In genomic region chr17:83156682-83157081, GRCm38 (mm10) we compare ENCODE assay signal across 16 mouse cellular contexts. TPM values are rescaled to one million over a fixed set of nuclear protein-coding genes. Genes with fewer than 3 reads are reported as not detected.
DNase-seq lines count a peak whose midpoint lies in the region; ATAC-seq and TF ChIP-seq lines count a peak whose summit lies in the region.
"Had no signal": no experiment of that assay in that cellular context is flagged by ENCODE, and none has a peak within 500 bp of the region (broad histone marks: within the 10 kb centered on the region; RNA-seq: fewer than 3 reads in every experiment).

No protein-coding gene starts in this region.

- 47% methylated on average over 8 of the region's 8 CpGs for WGBS in hindbrain, embryonic 10.5 days
- WGBS in hindbrain, embryonic 16.5 days: 48% methylated on average over 8 of the region's 8 CpGs
- WGBS in stomach, embryonic 14.5 days: 23% methylated on average over 8 of the region's 8 CpGs
- 29% methylated on average over 8 of the region's 8 CpGs for WGBS in stomach, postnatal 0 days
- WGBS in limb, embryonic 12.5 days: 18% methylated on average over 8 of the region's 8 CpGs
- WGBS in forebrain, embryonic 16.5 days: 66% methylated on average over 8 of the region's 8 CpGs

- TF ChIP-seq EP300 in stomach, postnatal 0 days (optimal IDR thresholded peaks at IDR 0.05): no peak

- H3K9me3 ChIP-seq in hindbrain, embryonic 10.5 days: no peaks in the 10 kb centered on the region
- H3K9me3 ChIP-seq in hindbrain, embryonic 16.5 days (ENCODE audit: control insufficient read depth, low read length): no peaks in the 10 kb centered on the region
- no peaks in the 10 kb centered on the region for H3K9me3 ChIP-seq in stomach, embryonic 14.5 days (ENCODE audit: control insufficient read depth, low read depth, low read length)
- H3K9me3 ChIP-seq in stomach, postnatal 0 days (ENCODE audit: control insufficient read depth, low read length): no peaks in the 10 kb centered on the region
- no peaks in the 10 kb centered on the region for H3K9me3 ChIP-seq in limb, embryonic 12.5 days
- no peaks in the 10 kb centered on the region for H3K9me3 ChIP-seq in forebrain, embryonic 16.5 days (ENCODE audit: control insufficient read depth, low read length)

- no peak overlapping the region for H3K9ac ChIP-seq in hindbrain, embryonic 16.5 days (ENCODE audit: low read depth, low read length)
- H3K9ac ChIP-seq in stomach, embryonic 14.5 days (replicated peaks; ENCODE audit: low read depth, low read length): no peak overlapping the region
- H3K9ac ChIP-seq in stomach, postnatal 0 days (ENCODE audit: low read length): no peak overlapping the region
- no peak overlapping the region for H3K9ac ChIP-seq in limb, embryonic 12.5 days (replicated peaks)
- H3K9ac ChIP-seq in forebrain, embryonic 16.5 days (replicated peaks; ENCODE audit: low read depth, low read length): no peak overlapping the region
- H3K9ac ChIP-seq: forebrain, postnatal 0 days; hindbrain, embryonic 14.5 days; liver, embryonic 14.5 days had no signal

- 0 out of 2 replicates have a peak overlapping the region, but pooled peaks have one; percentile 6 for H3K27ac ChIP-seq in hindbrain, embryonic 10.5 days
- no peak overlapping the region for H3K27ac ChIP-seq in hindbrain, embryonic 16.5 days (ENCODE audit: low read depth, low read length)
- peak overlapping the region; percentile 6; the same call in 1 of the 2 replicates for H3K27ac ChIP-seq in stomach, embryonic 14.5 days (ENCODE audit: low read length)
- H3K27ac ChIP-seq in stomach, postnatal 0 days (replicated peaks): no peak overlapping the region
- H3K27ac ChIP-seq in limb, embryonic 12.5 days: peak overlapping the region; percentile 64
- H3K27ac ChIP-seq in forebrain, embryonic 16.5 days (ENCODE audit: low read length): no peak overlapping the region
- H3K27ac ChIP-seq: hindbrain, embryonic 14.5 days; liver, embryonic 14.5 days had no signal

- 0 out of 2 replicates have a peak, but pooled peaks cover 5% of the 10 kb centered on the region for H3K4me1 ChIP-seq in hindbrain, embryonic 10.5 days (replicated peaks)
- no peaks in the 10 kb centered on the region for H3K4me1 ChIP-seq in hindbrain, embryonic 16.5 days (ENCODE audit: control insufficient read depth, insufficient read depth, low read depth, low read length)
- peaks cover 14% of the 10 kb centered on the region; the same call in 1 of the 2 replicates for H3K4me1 ChIP-seq in stomach, embryonic 14.5 days (ENCODE audit: control insufficient read depth, insufficient read depth, low read length)
- no peaks in the 10 kb centered on the region; the same call in 1 of the 2 replicates for H3K4me1 ChIP-seq in stomach, postnatal 0 days (replicated peaks; ENCODE audit: control insufficient read depth, insufficient read depth)
- peaks cover 9% of the 10 kb centered on the region; the same call in 1 of the 2 replicates for H3K4me1 ChIP-seq in limb, embryonic 12.5 days (replicated peaks)
- no peaks in the 10 kb centered on the region for H3K4me1 ChIP-seq in forebrain, embryonic 16.5 days (replicated peaks; ENCODE audit: control insufficient read depth, insufficient read depth, low read length)

- H3K36me3 ChIP-seq in hindbrain, embryonic 10.5 days: no peaks in the 10 kb centered on the region
- no peaks in the 10 kb centered on the region for H3K36me3 ChIP-seq in hindbrain, embryonic 16.5 days (ENCODE audit: control insufficient read depth, insufficient read depth, low read length)
- no peaks in the 10 kb centered on the region for H3K36me3 ChIP-seq in stomach, embryonic 14.5 days (ENCODE audit: control insufficient read depth, insufficient read depth, low read length)
- H3K36me3 ChIP-seq in stomach, postnatal 0 days (ENCODE audit: control insufficient read depth, insufficient read depth, low read length): no peaks in the 10 kb centered on the region
- H3K36me3 ChIP-seq in limb, embryonic 12.5 days: no peaks in the 10 kb centered on the region
- no peaks in the 10 kb centered on the region for H3K36me3 ChIP-seq in forebrain, embryonic 16.5 days (ENCODE audit: control insufficient read depth, insufficient read depth)

- no peak for ATAC-seq in hindbrain, embryonic 16.5 days
- peak; percentile 49; the same call in 1 of the 2 replicates for ATAC-seq in stomach, embryonic 14.5 days (ENCODE audit: insufficient number of reproducible peaks, insufficient read depth, low FRiP score, low read depth)
- ATAC-seq in stomach, postnatal 0 days (ENCODE audit: low FRiP score, low TSS enrichment): no peak
- peak; percentile 56; the same call in 1 of the 2 replicates for ATAC-seq in limb, embryonic 12.5 days (ENCODE audit: insufficient number of reproducible peaks, insufficient read depth, low FRiP score, low TSS enrichment, low read depth)
- ATAC-seq in forebrain, embryonic 16.5 days: no peak
- ATAC-seq: forebrain, postnatal 0 days had no signal

- peaks cover 7% of the 10 kb centered on the region; the same call in 1 of the 2 replicates for H3K27me3 ChIP-seq in hindbrain, embryonic 10.5 days (ENCODE audit: insufficient read depth, poor library complexity, severe bottlenecking)
- no peaks in the 10 kb centered on the region for H3K27me3 ChIP-seq in hindbrain, embryonic 16.5 days (replicated peaks; ENCODE audit: control insufficient read depth, insufficient read depth, low read length)
- no peaks in the 10 kb centered on the region for H3K27me3 ChIP-seq in stomach, embryonic 14.5 days (ENCODE audit: control insufficient read depth, insufficient read depth, low read length)
- no peaks in the 10 kb centered on the region for H3K27me3 ChIP-seq in stomach, postnatal 0 days (ENCODE audit: control insufficient read depth, insufficient read depth, low read length)
- H3K27me3 ChIP-seq in limb, embryonic 12.5 days: peaks cover 79% of the 10 kb centered on the region
- no peaks in the 10 kb centered on the region for H3K27me3 ChIP-seq in forebrain, embryonic 16.5 days (replicated peaks; ENCODE audit: control insufficient read depth, insufficient read depth, low read length)

- H3K4me2 ChIP-seq in hindbrain, embryonic 16.5 days (ENCODE audit: low read length): no peak overlapping the region
- H3K4me2 ChIP-seq in stomach, embryonic 14.5 days (replicated peaks; ENCODE audit: low read depth, low read length): no peak overlapping the region
- no peak overlapping the region for H3K4me2 ChIP-seq in stomach, postnatal 0 days (replicated peaks; ENCODE audit: low read depth)
- H3K4me2 ChIP-seq in limb, embryonic 12.5 days: no peak overlapping the region
- H3K4me2 ChIP-seq in forebrain, embryonic 16.5 days (ENCODE audit: low read length): no peak overlapping the region
- H3K4me2 ChIP-seq: hindbrain, embryonic 14.5 days; midbrain, embryonic 11.5 days had no signal

- H3K4me3 ChIP-seq in hindbrain, embryonic 10.5 days: no peak overlapping the region
- no peak overlapping the region for H3K4me3 ChIP-seq in hindbrain, embryonic 16.5 days (ENCODE audit: low read length)
- H3K4me3 ChIP-seq in stomach, embryonic 14.5 days (ENCODE audit: low read depth, low read length): no peak overlapping the region
- no peak overlapping the region for H3K4me3 ChIP-seq in stomach, postnatal 0 days (ENCODE audit: low read depth, low read length)
- H3K4me3 ChIP-seq in limb, embryonic 12.5 days (replicated peaks): no peak overlapping the region
- no peak overlapping the region for H3K4me3 ChIP-seq in forebrain, embryonic 16.5 days (replicated peaks; ENCODE audit: low read length)
- H3K4me3 ChIP-seq: erythroblast, embryonic 14.5 days had no signal

- TF ChIP-seq CTCF in stomach, postnatal 0 days (IDR thresholded peaks at IDR 0.05; ENCODE audit: low read depth): no peak

- no peak for DNase-seq in hindbrain, embryonic 10.5 days (ENCODE audit: low spot score)
- no peak for DNase-seq in stomach, postnatal 0 days (ENCODE audit: low spot score)
- DNase-seq in cerebellum, postnatal 25 days: no peak
- no peak for DNase-seq in cerebellum, adult 8-10 months
- DNase-seq: forebrain, postnatal 0 days; gastrocnemius, postnatal 14 days; kidney, postnatal 10 days; layer of hippocampus, adult 9-11 months had no signal

RNA-seq across cellular contexts. Expression of gene Pkdcc, which starts 58.4 kb away (rescaled TPM):
- polyA plus RNA-seq in hindbrain, embryonic 10.5 days (2016; fragmentation: Nextera tagmentation; extraction: Ambion mirVana): 9.1 and 11.4 TPM in 2 replicates
- 5.0 and 5.1 TPM in 2 replicates for polyA plus RNA-seq in hindbrain, embryonic 16.5 days (2015; fragmentation: Nextera tagmentation; extraction: Ambion mirVana)
- polyA plus RNA-seq in stomach, embryonic 14.5 days (2014; fragmentation: Nextera tagmentation; extraction: Ambion mirVana): 28.4 and 28.9 TPM in 2 replicates
- 10.3 and 14.1 TPM in 2 replicates for polyA plus RNA-seq in stomach, postnatal 0 days (2015; fragmentation: Nextera tagmentation; extraction: Ambion mirVana)
- 11.0 and 11.4 TPM in 2 replicates for polyA plus RNA-seq in limb, embryonic 12.5 days (2016; fragmentation: Nextera tagmentation; extraction: Ambion mirVana)
- polyA plus RNA-seq in forebrain, embryonic 16.5 days (2015; fragmentation: Nextera tagmentation; extraction: Ambion mirVana): 5.5 and 5.8 TPM in 2 replicates

Comparison
In these comparisons a context has a peak if more than half of its experiments do, and no peak if none do; other contexts are left out.
1. H3K27ac ChIP-seq: peak in hindbrain, embryonic 10.5 days (single experiment), stomach, embryonic 14.5 days (single experiment) and limb, embryonic 12.5 days (single experiment); none in hindbrain, embryonic 16.5 days (single experiment), stomach, postnatal 0 days (single experiment) and forebrain, embryonic 16.5 days (single experiment).
2. ATAC-seq: peak in stomach, embryonic 14.5 days (single experiment) and limb, embryonic 12.5 days (single experiment); none in hindbrain, embryonic 16.5 days (single experiment), stomach, postnatal 0 days (single experiment) and forebrain, embryonic 16.5 days (single experiment).